Mouse (Mus musculus) thymus, adult 18-20 months (tissue): ENCODE measurements around the gene Hist1h1b.
"Not testable (repeated sequence)": the region's sequence is repeated elsewhere in the genome, so short reads cannot be mapped to it uniquely, and the experiment has no call there.

Experiments
- DNase-seq, 2 experiments: peaks; one replicate each; pipeline ENCODE4 v3.0.0; 2022; ENCODE audit warnings: mixed read lengths in 2 of 2

The Hist1h1b gene

GRCm38 (mm10) chr13:21781639-21782038, 1.2 kb upstream of the Hist1h1b start:
- DNase-seq: no peak

DNA sequence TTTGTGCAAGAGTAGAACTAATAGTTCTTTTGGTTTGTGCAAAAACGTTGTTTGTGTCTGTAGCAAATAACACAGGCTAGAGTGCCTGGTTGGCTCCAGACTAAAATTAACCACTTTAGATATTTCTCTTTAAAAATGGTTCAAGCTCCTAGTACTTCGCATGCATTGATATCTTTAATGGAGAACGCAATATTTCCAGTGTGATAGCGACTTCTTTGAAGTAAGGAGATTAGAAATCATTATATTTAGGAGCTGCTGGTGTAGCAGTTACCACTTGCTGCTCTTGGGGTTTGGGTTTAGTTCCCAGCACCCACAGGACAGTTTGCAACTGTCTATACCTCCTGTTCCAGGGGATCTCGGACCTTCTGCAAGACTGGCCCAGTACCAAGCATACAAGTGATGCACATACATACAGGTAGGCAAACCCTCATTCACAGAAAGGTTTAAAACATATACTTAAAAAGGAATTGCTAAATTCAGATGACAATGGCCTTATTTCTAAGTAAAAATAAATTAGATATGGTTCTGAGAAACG, 663 bp upstream of the Hist1h1b start:
- DNase-seq: no peak

DNA sequence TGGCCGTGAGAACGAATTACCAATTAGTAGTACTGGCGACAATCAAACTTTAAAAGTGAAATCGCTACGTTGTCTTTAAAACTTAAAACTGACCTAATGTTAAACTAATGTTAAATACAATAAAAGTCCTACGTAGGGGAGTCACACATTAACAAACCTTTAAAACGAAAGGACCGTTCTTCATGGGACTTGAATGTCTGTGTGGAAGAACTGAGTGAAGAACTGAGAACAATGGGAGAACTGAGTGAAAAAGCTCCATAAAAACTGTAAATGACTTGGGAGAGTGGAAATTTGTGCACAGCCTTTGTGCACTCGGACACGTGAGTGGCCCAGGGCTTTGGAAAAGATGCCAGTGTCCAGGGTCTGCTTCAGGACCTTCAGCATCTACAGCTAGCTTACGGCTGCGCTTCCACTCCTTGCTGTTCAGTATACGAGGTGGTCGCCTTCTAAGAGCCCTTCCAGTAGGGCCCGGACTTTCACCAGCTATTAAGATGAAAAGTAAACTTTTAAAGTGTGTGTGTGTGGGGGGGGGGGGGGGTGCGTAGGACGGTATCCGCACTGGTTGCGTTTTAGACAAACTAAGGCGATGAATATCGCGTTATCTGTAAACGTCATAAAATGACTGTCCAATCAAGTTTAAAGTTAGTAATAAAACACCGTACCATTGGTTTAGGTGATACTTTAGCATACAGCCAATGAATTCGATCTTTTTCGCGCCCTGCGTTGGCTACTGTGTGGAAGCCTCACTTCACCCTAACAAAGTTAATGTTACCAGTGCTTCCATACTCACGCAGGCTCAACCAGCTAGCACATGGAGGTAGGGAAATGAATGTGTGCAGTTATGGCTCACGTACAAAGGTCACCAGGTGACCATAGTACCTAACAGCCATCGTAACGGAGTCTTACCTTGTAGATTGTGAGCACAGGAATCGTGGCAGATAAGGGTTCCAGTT, 1.3 kb downstream of the Hist1h1b start:
- peak; percentile 50 to 74 for DNase-seq

DNA sequence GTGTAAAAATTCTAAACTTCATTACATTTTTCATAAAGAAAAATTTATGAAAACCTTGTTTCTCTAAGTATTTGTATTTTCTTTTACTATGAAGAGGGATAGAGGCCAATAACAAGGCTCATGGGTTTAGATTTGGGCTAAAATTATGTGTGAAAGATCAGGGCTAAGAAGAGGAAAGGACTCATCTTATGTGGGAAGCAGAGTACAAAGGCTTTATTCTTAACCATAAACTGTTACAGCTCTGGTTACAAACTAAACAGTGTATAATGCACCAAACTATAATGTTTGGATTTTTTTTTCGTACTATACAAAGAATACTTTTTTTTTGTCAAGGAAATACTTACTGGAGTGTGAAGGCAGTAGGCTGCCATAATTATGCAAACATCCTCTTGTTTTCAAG, 24.7 kb downstream of the Hist1h1b start:
- DNase-seq: no peak

- DNase-seq: not testable (repeated sequence)
Measured at GRCm38 (mm10) chr13:21754294-21755001, 26.0 kb downstream of the Hist1h1b start.

GRCm38 (mm10) chr13:21753524-21754285, 26.7 kb downstream of the Hist1h1b start, which contains the start of the genes Hist1h2ak and Hist1h2bn:
Gene Hist1h2ak (minus strand): TSS chr13:21753827.
Gene Hist1h2bn (plus strand): TSS chr13:21754123.
- DNase-seq: peak; percentile 56 to 76

DNA sequence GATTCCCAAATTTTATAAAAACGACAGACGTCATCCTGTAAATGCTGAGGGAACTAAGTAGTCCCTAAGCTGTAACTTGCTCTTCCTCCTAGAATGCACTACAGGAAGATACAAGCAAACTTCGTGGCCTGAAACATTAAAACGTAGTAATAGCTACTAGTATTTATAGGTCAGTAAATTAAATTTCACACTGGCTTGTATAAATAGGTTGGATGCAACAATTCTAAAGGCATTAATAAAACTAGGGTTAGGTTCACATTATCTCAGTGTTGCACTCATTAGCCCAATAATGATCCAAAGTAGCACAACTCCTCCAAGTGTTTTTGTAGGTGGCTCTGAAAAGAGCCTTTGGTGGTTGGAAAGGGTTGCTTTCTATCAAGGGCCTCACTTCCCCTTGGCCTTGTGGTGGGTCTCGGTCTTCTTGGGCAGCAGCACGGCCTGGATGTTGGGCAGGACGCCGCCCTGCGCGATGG, 27.3 kb downstream of the Hist1h1b start:
- DNase-seq: no peak

DNA sequence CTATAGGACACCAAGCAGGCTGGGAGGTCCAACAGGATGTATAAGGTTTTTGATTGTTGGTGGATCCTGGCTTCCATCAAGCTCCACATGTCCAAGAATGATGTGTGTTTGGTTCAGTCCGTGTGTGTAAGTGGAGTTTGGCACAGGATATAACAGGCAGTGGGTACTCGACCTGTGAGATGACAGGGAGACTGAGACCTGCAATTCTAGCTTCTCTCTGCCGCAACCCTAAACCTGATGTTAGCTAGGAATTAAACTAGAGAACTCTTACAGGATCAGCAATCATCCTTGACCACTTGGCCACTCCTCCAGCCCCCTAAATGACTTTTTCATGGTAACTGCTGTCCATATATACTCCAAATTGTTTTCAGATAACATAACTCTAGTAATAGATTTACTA, 28.1 kb downstream of the Hist1h1b start:
- no peak for DNase-seq

- no peak for DNase-seq
Measured at GRCm38 (mm10) chr13:21751827-21752226, 28.6 kb downstream of the Hist1h1b start.

- DNase-seq: no peak
Measured at GRCm38 (mm10) chr13:21751417-21751816, 29.0 kb downstream of the Hist1h1b start.

DNA sequence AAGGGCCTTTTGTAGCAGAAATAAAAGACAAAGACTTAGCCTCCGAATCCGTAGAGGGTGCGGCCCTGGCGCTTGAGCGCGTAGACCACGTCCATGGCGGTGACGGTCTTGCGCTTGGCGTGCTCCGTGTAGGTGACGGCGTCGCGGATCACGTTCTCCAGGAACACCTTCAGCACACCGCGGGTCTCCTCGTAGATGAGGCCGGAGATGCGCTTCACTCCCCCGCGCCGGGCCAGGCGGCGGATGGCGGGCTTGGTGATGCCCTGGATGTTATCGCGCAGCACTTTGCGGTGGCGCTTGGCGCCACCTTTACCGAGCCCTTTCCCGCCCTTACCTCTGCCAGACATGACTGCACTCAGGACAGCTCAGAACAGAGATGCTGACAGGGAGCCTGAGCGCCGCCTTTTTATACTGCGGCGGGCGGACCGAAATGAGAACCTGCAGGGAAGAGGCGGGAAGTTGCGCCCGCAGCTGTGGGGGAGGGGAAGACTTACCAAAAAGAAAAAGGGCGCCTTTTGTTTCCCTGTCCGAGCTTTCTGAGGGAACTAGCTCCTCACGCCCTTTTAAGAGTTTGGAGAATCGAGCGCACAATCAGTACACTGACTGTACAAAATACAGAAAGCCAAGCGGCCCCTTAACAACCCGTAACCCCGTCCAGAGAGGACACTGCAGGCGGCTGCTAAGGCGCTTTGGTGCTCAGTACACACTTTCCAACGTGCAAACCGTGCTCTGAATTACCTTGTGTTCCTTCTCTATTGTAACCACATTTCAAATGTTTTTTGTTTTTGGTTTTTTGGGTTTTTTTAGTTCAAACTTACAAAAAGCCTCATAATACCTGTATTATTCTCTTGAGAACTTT, 30.0 kb downstream of the Hist1h1b start, which contains the start of gene Hist1h4k:
Hist1h4k (minus strand) TSS at position 347 of the 859 bp plus-strand sequence.
- DNase-seq: peak; percentile 88 to 94

- no peak for DNase-seq
Measured at GRCm38 (mm10) chr13:21749387-21750158, 30.9 kb downstream of the Hist1h1b start.

DNA sequence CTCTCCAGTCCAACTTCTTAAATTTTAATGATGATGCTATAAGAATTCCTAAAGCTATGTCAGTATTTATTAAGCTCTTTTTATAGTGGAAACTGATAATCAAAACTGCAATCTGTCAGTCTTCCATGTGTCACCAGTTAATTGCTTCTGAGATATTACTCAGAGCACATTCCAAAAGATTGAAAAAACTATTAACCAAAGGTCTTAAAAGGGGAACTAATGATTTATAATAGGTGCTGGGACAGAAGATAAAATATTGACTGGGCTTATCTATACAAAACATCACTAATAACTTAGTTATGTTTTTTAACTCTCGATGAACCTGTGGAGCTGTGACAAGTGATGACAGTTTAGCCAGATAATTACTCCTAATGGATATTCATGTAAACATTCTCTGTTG, 35.4 kb downstream of the Hist1h1b start:
- DNase-seq: no peak

GRCm38 (mm10) chr13:21734906-21735767, 45.3 kb downstream of the Hist1h1b start, which contains the start of gene Hist1h4j:
Gene Hist1h4j (plus strand): TSS chr13:21735064.
- DNase-seq: peak; percentile 66 to 76

DNA sequence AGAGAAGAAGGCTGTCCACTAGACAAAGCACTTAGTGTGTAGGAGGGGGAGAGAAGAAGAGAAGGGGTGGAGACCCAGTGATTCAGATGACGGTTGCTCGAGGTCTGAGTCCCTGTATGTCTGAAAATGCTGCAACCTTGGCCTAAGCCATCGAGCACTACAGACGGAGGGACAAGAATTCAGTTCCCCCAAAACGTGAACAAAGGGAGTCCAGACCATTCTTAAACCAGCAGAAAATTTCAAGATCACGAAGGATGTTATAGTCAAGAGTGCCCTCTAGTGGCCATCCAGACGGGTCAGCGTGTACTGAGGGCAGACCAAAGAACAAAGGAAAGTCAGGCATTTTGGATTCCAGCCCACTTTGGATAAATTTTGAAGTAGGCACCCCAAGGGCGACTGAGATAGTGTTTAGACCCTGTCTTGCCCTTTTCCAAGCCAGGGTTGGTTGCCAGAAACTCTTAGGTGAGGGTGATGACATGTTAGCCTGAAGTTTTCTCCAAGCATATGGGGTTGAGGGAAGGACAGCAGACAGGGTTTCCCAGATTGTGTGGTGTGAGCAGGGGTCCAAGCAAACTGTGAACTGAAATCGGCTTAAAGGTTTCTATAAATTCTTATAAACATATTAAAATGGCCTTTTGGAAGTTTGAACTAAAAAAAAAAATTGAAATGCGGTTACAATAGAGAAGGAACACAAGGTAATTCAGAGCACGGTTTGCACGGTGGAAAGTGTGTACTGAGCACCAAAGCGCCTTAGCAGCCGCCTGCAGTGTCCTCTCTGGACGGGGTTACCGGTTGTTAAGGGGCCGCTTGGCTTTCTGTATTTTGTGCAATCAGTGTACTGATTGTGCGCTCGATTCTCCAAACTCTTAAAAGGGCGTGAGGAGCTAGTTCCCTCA, 46.2 kb downstream of the Hist1h1b start:
- peak in 1 of 2 experiments; percentile 65 for DNase-seq

GRCm38 (mm10) chr13:21733466-21733865, 47.0 kb downstream of the Hist1h1b start:
- DNase-seq: peak in 1 of 2 experiments; percentile 30
